8 mouse cellular contexts compared by ENCODE assay signal in the genomic region with DNA sequence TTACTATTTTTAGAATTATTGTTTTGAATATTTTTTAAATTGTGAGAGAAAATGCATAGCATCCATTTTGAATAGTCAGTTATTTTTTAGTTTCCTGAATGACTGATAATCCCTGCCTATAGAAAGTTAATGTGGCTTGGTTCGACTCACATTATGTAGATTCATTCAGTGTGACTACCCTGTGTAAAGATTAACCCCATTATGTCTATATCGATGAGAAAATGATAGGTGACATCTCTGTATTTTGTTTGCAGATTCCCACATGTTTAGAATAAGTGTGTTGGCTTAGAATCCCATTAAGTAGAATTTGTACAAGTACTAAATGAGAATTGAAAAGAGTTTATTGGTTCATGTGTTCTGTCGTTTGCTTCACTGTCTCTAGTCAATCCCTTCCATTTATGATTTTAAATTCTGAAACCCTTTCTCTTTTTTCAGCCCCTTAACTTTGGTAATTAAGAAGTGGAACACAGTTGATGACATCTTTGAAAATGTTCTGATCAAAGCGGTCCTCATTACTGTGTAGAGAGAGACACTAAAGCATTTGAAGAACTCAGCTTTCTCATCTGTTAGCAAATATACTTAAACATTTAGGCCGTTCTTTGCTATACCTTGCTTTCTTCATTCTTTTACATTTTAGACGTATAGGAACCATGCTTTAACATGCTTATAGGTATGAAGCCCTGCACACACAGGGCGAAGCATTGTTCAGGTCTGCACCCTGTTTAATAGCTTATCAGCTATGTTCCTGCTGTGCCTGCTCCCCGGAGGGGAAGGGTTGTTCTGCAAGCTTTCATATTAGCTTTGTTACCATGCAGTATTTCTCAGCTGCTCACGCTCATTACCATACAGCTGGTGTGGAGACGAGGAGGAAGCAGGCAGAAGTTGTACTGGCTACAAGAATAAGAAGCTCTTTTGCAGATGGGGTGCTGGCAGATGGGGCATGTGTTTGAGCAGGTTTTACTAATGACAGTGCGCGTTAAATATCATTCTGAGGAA.
DNase-seq lines count a peak whose midpoint lies in the region; ATAC-seq and TF ChIP-seq lines count a peak whose summit lies in the region.

No protein-coding gene starts in this region.

- peak; percentile 41 for DNase-seq in A20 (ENCODE audit: low read depth, low spot score)
- peak; percentile 62 for DNase-seq in MN1 (ENCODE audit: low spot score)
- peak; percentile 36 to 59 for DNase-seq in frontal cortex, postnatal 36 days (ENCODE audit: low spot score in 2 of 2)
- DNase-seq in liver, postnatal 0 days = no peak
- DNase-seq in lung, postnatal 0 days (ENCODE audit: low spot score) = no peak
- DNase-seq in spleen, adult 12 weeks (ENCODE audit: low spot score) = no peak
- DNase-seq in kidney, adult 11 months = no peak

- no peaks in the 10 kb centered on the region for H3K36me3 ChIP-seq in liver, postnatal 0 days (replicated peaks; ENCODE audit: insufficient read depth, low read length)
- H3K36me3 ChIP-seq in stomach, embryonic 15.5 days = no peaks in the 10 kb centered on the region
- no peaks in the 10 kb centered on the region for H3K36me3 ChIP-seq in lung, postnatal 0 days (ENCODE audit: insufficient read depth, low read length)

- H3K4me3 ChIP-seq in liver, postnatal 0 days (ENCODE audit: low read depth, low read length) = no peak overlapping the region
- no peak overlapping the region for H3K4me3 ChIP-seq in stomach, embryonic 15.5 days (replicated peaks)
- H3K4me3 ChIP-seq in lung, postnatal 0 days (ENCODE audit: low read depth, low read length) = no peak overlapping the region

- no peaks in the 10 kb centered on the region for H3K27me3 ChIP-seq in liver, postnatal 0 days (ENCODE audit: insufficient read depth, low read length)
- no peaks in the 10 kb centered on the region for H3K27me3 ChIP-seq in stomach, embryonic 15.5 days (replicated peaks)
- no peaks in the 10 kb centered on the region for H3K27me3 ChIP-seq in lung, postnatal 0 days (replicated peaks; ENCODE audit: insufficient read depth, low read length)

- no peaks in the 10 kb centered on the region; the same call in 1 of the 2 replicates for H3K4me1 ChIP-seq in liver, postnatal 0 days (ENCODE audit: insufficient read depth)
- H3K4me1 ChIP-seq in stomach, embryonic 15.5 days = no peaks in the 10 kb centered on the region
- no peaks in the 10 kb centered on the region for H3K4me1 ChIP-seq in lung, postnatal 0 days (ENCODE audit: insufficient read depth, low read depth, low read length)

- TF ChIP-seq CTCF in liver, postnatal 0 days (IDR thresholded peaks at IDR 0.05; ENCODE audit: low read depth) = no peak
- TF ChIP-seq CTCF in lung, postnatal 0 days (IDR thresholded peaks at IDR 0.05) = no peak

- ATAC-seq in liver, postnatal 0 days = peak; percentile 43; the same call in 1 of the 2 replicates
- ATAC-seq in stomach, embryonic 15.5 days (ENCODE audit: insufficient read depth, low FRiP score, low read depth) = peak; percentile 58; the same call in 1 of the 2 replicates
- no peak for ATAC-seq in lung, postnatal 0 days

- no peak for TF ChIP-seq EP300 in liver, postnatal 0 days (IDR thresholded peaks at IDR 0.05; ENCODE audit: low read depth)
- TF ChIP-seq EP300 in lung, postnatal 0 days (IDR thresholded peaks at IDR 0.05) = no peak

- WGBS in liver, postnatal 0 days (ENCODE audit: insufficient replicate concordance) = 59% methylated on average over 12 of the region's 12 CpGs
- WGBS in stomach, embryonic 15.5 days = 72% methylated on average over 12 of the region's 12 CpGs
- 71% methylated on average over 12 of the region's 12 CpGs for WGBS in lung, postnatal 0 days

- H3K27ac ChIP-seq in liver, postnatal 0 days (ENCODE audit: low read depth) = no peak overlapping the region
- H3K27ac ChIP-seq in stomach, embryonic 15.5 days = no peak overlapping the region
- H3K27ac ChIP-seq in lung, postnatal 0 days (ENCODE audit: low read length) = no peak overlapping the region

- no peak overlapping the region for H3K9ac ChIP-seq in liver, postnatal 0 days (replicated peaks)
- H3K9ac ChIP-seq in stomach, embryonic 15.5 days = no peak overlapping the region
- no peak overlapping the region for H3K9ac ChIP-seq in lung, postnatal 0 days (replicated peaks; ENCODE audit: low read depth)

- no peaks in the 10 kb centered on the region for H3K9me3 ChIP-seq in liver, postnatal 0 days (ENCODE audit: low read length)
- H3K9me3 ChIP-seq in stomach, embryonic 15.5 days = no peaks in the 10 kb centered on the region
- H3K9me3 ChIP-seq in lung, postnatal 0 days (ENCODE audit: low read length) = no peaks in the 10 kb centered on the region

- no peak overlapping the region for H3K4me2 ChIP-seq in liver, postnatal 0 days (ENCODE audit: low read depth, low read length)
- H3K4me2 ChIP-seq in stomach, embryonic 15.5 days = no peak overlapping the region
- H3K4me2 ChIP-seq in lung, postnatal 0 days (replicated peaks; ENCODE audit: low read depth, low read length) = no peak overlapping the region

Comparison
In these comparisons a context has a peak if more than half of its experiments do, and no peak if none do; other contexts are left out.
1. DNase-seq: peak in A20 (single experiment), MN1 (single experiment) and frontal cortex, postnatal 36 days (2 of 2); none in liver, postnatal 0 days (single experiment), lung, postnatal 0 days (single experiment), spleen, adult 12 weeks (single experiment) and kidney, adult 11 months (single experiment).